Mouse (Mus musculus) hindbrain, embryonic 14.5 days (tissue): ENCODE data around the gene Treml1. TPM values are rescaled to one million over a fixed set of nuclear protein-coding genes. Genes with fewer than 3 reads are reported as not detected.

Experiments
- ATAC-seq: fragments of 200-750 bp; cut with Nextera tagmentation; 2 replicates; pipeline ENCODE4 v1.8.0; 2017; ENCODE audit warnings: moderate number of reproducible peaks, mild to moderate bottlenecking, moderate TSS enrichment, moderate library complexity; ENCODE audit not compliant: low FRiP score
- DNase-seq: peaks from one replicate; pipeline ENCODE4 v3.0.0-alpha.2; 2015; ENCODE audit warnings: low spot score
- H3K27ac ChIP-seq: fragments of 300-500 bp; sonication (generic); 2 replicates; pipeline ENCODE4 v1.5.1; 2014; ENCODE audit warnings: mild to moderate bottlenecking, moderate library complexity
- H3K27me3 ChIP-seq: fragments of 300-500 bp; sonication (generic); 2 replicates; pipeline ENCODE4 v1.6.1; 2014; ENCODE audit warnings: mild to moderate bottlenecking, low read length, mixed read lengths; ENCODE audit not compliant: control insufficient read depth, insufficient read depth
- H3K36me3 ChIP-seq: fragments of 300-500 bp; sonication (generic); replicated peaks from 2 replicates; pipeline ENCODE4 v1.6.1; 2014; ENCODE audit not compliant: control insufficient read depth, insufficient read depth
- H3K4me1 ChIP-seq: fragments of 300-500 bp; sonication (generic); replicated peaks from 2 replicates; pipeline ENCODE4 v1.6.1; 2014; ENCODE audit warnings: antibody characterized with exemption, low read length, mixed read lengths; ENCODE audit not compliant: control insufficient read depth, insufficient read depth
- H3K4me2 ChIP-seq: fragments of 300-500 bp; sonication (generic); replicated peaks from 2 replicates; pipeline ENCODE4 v1.6.1; 2014; ENCODE audit warnings: mild to moderate bottlenecking, moderate library complexity
- H3K4me3 ChIP-seq: fragments of 300-500 bp; sonication (generic); replicated peaks from 2 replicates; pipeline ENCODE4 v1.5.1; 2014; ENCODE audit warnings: mild to moderate bottlenecking, low read length
- H3K9ac ChIP-seq: fragments of 300-500 bp; sonication (generic); 2 replicates; pipeline ENCODE4 v1.6.1; 2014
- H3K9me3 ChIP-seq: fragments of 300-500 bp; sonication (generic); 2 replicates; pipeline ENCODE4 v1.6.1; 2016; ENCODE audit warnings: low read length; ENCODE audit not compliant: control insufficient read depth
- WGBS: fragments of 180-500 bp; shearing (Covaris S2); extraction: QIAGEN DNeasy Blood & Tissue Kit; methylation state at CpG from one replicate; pipeline ENCODE4 v1.1.7; 2014; 5-methylcytosine and 5-hydroxymethylcytosine counted together
- polyA plus RNA-seq: library from polyadenylated mRNA; unstranded; fragments of >200 nt; fragmentation: Nextera tagmentation; extraction: Ambion mirVana; gene quantifications from 2 replicates; pipeline ENCODE4 v1.2.1, GENCODE M21; 2014

Treml1 gene
- polyA plus RNA-seq, 1 experiment from 2014 or later = 0.37 TPM

GRCm38 (mm10) chr17:48401710-48402109, 42.0 kb downstream of the Treml1 start:
- 83% methylated on average over 4 of the region's 4 CpGs for WGBS
- no peak for ATAC-seq

GRCm38 (mm10) chr17:48402751-48403150, 43.0 kb downstream of the Treml1 start:
- Histone ChIP-seq H3K4me2 (no peak overlapping the region), H3K36me3 (peaks cover 28% of the 10 kb centered on the region), H3K4me1 (peaks cover 8% of the 10 kb centered on the region), H3K9ac (no peak overlapping the region), H3K4me3 (no peak overlapping the region), H3K27ac (no peak overlapping the region), H3K9me3 (no peaks in the 10 kb centered on the region), H3K27me3 (no peaks in the 10 kb centered on the region)
- ATAC-seq = no peak
- DNase-seq = no peak
- 93% methylated on average over 3 of the region's 3 CpGs for WGBS

More at GRCm38 (mm10) chr17:48401710-48402109, 42.0 kb downstream of the Treml1 start:
- Histone ChIP-seq H3K36me3 (peaks cover 32% of the 10 kb centered on the region), H3K4me3 (no peak overlapping the region), H3K9me3 (no peaks in the 10 kb centered on the region), H3K4me2 (no peak overlapping the region), H3K4me1 (no peaks in the 10 kb centered on the region), H3K27ac (no peak overlapping the region), H3K27me3 (no peaks in the 10 kb centered on the region), H3K9ac (no peak overlapping the region)
- no peak for DNase-seq

GRCm38 (mm10) chr17:48403848-48404247, 44.1 kb downstream of the Treml1 start:
- 95% methylated on average over 2 of the region's 2 CpGs for WGBS
- no peaks in the 10 kb centered on the region for H3K9me3 ChIP-seq
- no peak for DNase-seq
- no peak overlapping the region for H3K4me3 ChIP-seq
- peaks cover 17% of the 10 kb centered on the region for H3K36me3 ChIP-seq
- no peak overlapping the region for H3K4me2 ChIP-seq
- H3K27ac ChIP-seq = no peak overlapping the region
- peaks cover 15% of the 10 kb centered on the region for H3K4me1 ChIP-seq
- H3K27me3 ChIP-seq = no peaks in the 10 kb centered on the region
- H3K9ac ChIP-seq = no peak overlapping the region
- ATAC-seq = no peak

- no peaks in the 10 kb centered on the region for H3K9me3 ChIP-seq
- DNase-seq = no peak
- WGBS = 95% methylated on average over 1 of the region's 1 CpGs
Measured at GRCm38 (mm10) chr17:48404706-48405105, 45.0 kb downstream of the Treml1 start.

GRCm38 (mm10) chr17:48407154-48407553, 47.4 kb downstream of the Treml1 start:
- 0 out of 2 replicates have a peak overlapping the region, but pooled peaks have one; percentile 71 for H3K4me2 ChIP-seq
- DNase-seq = no peak
- 90% methylated on average over 4 of the region's 4 CpGs for WGBS

More at GRCm38 (mm10) chr17:48404706-48405105, 45.0 kb downstream of the Treml1 start:
- H3K27ac ChIP-seq = no peak overlapping the region
- H3K27me3 ChIP-seq = no peaks in the 10 kb centered on the region
- H3K4me2 ChIP-seq = no peak overlapping the region
- no peak for ATAC-seq
- H3K4me3 ChIP-seq = no peak overlapping the region
- peaks cover 8% of the 10 kb centered on the region for H3K36me3 ChIP-seq
- H3K9ac ChIP-seq = no peak overlapping the region
- H3K4me1 ChIP-seq = peaks cover 15% of the 10 kb centered on the region

GRCm38 (mm10) chr17:48407910-48408525, 48.3 kb downstream of the Treml1 start:
- Histone ChIP-seq H3K27ac (peak overlapping the region; percentile 99), H3K9me3 (no peaks in the 10 kb centered on the region), H3K27me3 (no peaks in the 10 kb centered on the region), H3K9ac (peak overlapping the region; percentile 99), H3K4me2 (peak overlapping the region; percentile 71), H3K36me3 (no peaks in the 10 kb centered on the region; the same call in 1 of the 2 replicates), H3K4me3 (peak overlapping the region; percentile 81), H3K4me1 (peaks cover 27% of the 10 kb centered on the region)
- DNase-seq (no peak), ATAC-seq (no peak)
- WGBS = 13% methylated on average over 8 of the region's 8 CpGs

More at GRCm38 (mm10) chr17:48407154-48407553, 47.4 kb downstream of the Treml1 start:
- no peak for ATAC-seq
- Histone ChIP-seq H3K27ac (no peak overlapping the region), H3K4me1 (peaks cover 27% of the 10 kb centered on the region), H3K9ac (no peak overlapping the region), H3K36me3 (no peaks in the 10 kb centered on the region; the same call in 1 of the 2 replicates), H3K9me3 (no peaks in the 10 kb centered on the region), H3K27me3 (no peaks in the 10 kb centered on the region), H3K4me3 (no peak overlapping the region)

GRCm38 (mm10) chr17:48408526-48409291, 49.0 kb downstream of the Treml1 start:
- H3K4me2 ChIP-seq = peak overlapping the region; percentile 71
- peak; percentile 65 for DNase-seq
- H3K27me3 ChIP-seq = no peaks in the 10 kb centered on the region
- peak overlapping the region; percentile 99 for H3K9ac ChIP-seq
- H3K27ac ChIP-seq = peak overlapping the region; percentile 99
- peak; percentile 34 for ATAC-seq
- H3K4me3 ChIP-seq = peak overlapping the region; percentile 81
- H3K36me3 ChIP-seq = no peaks in the 10 kb centered on the region; the same call in 1 of the 2 replicates
- H3K9me3 ChIP-seq = no peaks in the 10 kb centered on the region
- H3K4me1 ChIP-seq = peaks cover 27% of the 10 kb centered on the region
- under 1% methylated on average over 47 of the region's 47 CpGs for WGBS

GRCm38 (mm10) chr17:48409380-48410298, 49.9 kb downstream of the Treml1 start, which contains the start of the genes Nfya and Oard1:
Gene Nfya (minus strand): TSS chr17:48409906.
Gene Oard1 (plus strand): TSS chr17:48410014.
- DNase-seq = peak; percentile 100
- Histone ChIP-seq H3K27ac (peak within 1 kb of the TSS; percentile 99), H3K4me2 (peak within 1 kb of the TSS; percentile 87), H3K27me3 (no peaks in the 10 kb centered on the region), H3K9ac (peak within 1 kb of the TSS; percentile 99), H3K9me3 (no peaks in the 10 kb centered on the region), H3K4me1 (peaks cover 27% of the 10 kb centered on the region), H3K4me3 (peak within 1 kb of the TSS; percentile 81), H3K36me3 (peaks cover 4% of the 10 kb centered on the region)
- peak; percentile 97 for ATAC-seq
- under 1% methylated on average over 80 of the region's 84 CpGs for WGBS
